Mouse (Mus musculus) erythroblast, embryonic 14.5 days (primary cell): ENCODE results near the gene Shroom1.

Experiments
- GATA1 ChIP-seq: IDR thresholded peaks from 2 replicates; pipeline ENCODE4 v1.6.1; 2012; ENCODE audit warnings: low read length, inconsistent platforms, mixed read lengths
- TAL1 ChIP-seq: IDR thresholded peaks from 3 replicates; pipeline ENCODE4 v1.6.1; 2012; ENCODE audit warnings: low read length, inconsistent platforms, mixed read lengths

DNA sequence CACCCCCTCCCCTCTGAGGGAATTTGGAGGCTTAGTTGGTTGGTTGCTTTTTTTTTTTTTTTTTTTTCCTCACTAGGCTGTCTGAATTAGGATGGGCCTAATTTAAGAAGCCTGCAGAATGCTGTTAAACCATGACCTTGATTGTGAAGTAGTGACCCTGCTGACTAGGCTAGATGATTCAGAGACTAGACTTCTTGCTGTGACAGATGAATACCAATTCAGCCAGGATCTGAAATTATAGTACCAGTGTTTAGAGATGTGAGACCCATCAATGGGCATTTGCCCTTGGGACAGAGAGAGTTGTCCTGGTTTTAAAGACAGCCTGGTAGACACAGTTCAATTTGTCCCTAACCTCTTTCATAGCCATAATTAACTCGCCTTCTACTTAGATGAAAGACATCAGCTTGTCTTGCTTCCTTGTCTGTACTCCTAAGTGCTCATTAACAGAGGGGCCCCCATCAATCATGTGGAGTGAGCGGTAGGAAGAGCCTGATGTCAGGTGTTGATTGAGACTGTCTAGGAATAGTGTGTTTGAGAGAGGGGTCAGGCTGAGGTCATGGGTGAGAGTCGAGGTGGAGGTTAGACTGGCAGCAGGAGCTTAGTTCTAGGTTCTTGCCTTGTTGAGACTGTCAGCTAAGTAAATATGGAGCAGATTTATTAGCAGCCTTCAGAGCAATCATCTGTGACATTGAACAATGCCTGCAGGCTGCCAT, 36.4 kb downstream of the Shroom1 start:
- TF ChIP-seq TAL1 (no peak), GATA1 (no peak)
